Mouse (Mus musculus): ENCODE results near the gene Crlf1.

The Crlf1 gene

GRCm38 (mm10) chr8:70519043-70519442 lies 26.1 kb downstream of the Crlf1 start:
- no peak for DNase-seq (ENCODE audit: low read depth, low spot score)

GRCm38 (mm10) chr8:70519606-70520005 lies 26.6 kb downstream of the Crlf1 start:
- no peak for DNase-seq (ENCODE audit: low read depth, low spot score)

- peak; percentile 99 for DNase-seq (ENCODE audit: low read depth, low spot score)
Measured at GRCm38 (mm10) chr8:70522592-70523403, 29.8 kb downstream of the Crlf1 start.

GRCm38 (mm10) chr8:70527111-70527511 lies 34.2 kb downstream of the Crlf1 start:
- DNase-seq (ENCODE audit: low read depth, low spot score), result no peak

GRCm38 (mm10) chr8:70527512-70528181 lies 34.7 kb downstream of the Crlf1 start, which contains the start of the genes Fkbp8 and Kxd1:
Fkbp8 (plus strand) TSS chr8:70527724.
Kxd1 (minus strand) TSS chr8:70527956.
- DNase-seq (ENCODE audit: low read depth, low spot score), result peak; percentile 97

GRCm38 (mm10) chr8:70528182-70528797 lies 35.3 kb downstream of the Crlf1 start:
- no peak for DNase-seq (ENCODE audit: low read depth, low spot score)

- no peak for DNase-seq (ENCODE audit: low read depth, low spot score)
Measured at GRCm38 (mm10) chr8:70529299-70529698, 36.3 kb downstream of the Crlf1 start.

- DNase-seq (ENCODE audit: low read depth, low spot score), result no peak
Measured at GRCm38 (mm10) chr8:70529741-70530161, 36.8 kb downstream of the Crlf1 start.

- DNase-seq (ENCODE audit: low read depth, low spot score), result no peak
Measured at GRCm38 (mm10) chr8:70530314-70530713, 37.4 kb downstream of the Crlf1 start.

GRCm38 (mm10) chr8:70534281-70534680 lies 41.3 kb downstream of the Crlf1 start:
- no peak for DNase-seq (ENCODE audit: low read depth, low spot score)

GRCm38 (mm10) chr8:70535221-70535620 lies 42.3 kb downstream of the Crlf1 start:
- no peak for DNase-seq (ENCODE audit: low read depth, low spot score)

GRCm38 (mm10) chr8:70535701-70536100 lies 42.7 kb downstream of the Crlf1 start:
- DNase-seq (ENCODE audit: low read depth, low spot score), result no peak

GRCm38 (mm10) chr8:70538024-70538579 lies 45.1 kb downstream of the Crlf1 start:
- DNase-seq (ENCODE audit: low read depth, low spot score), result peak; percentile 65

GRCm38 (mm10) chr8:70538633-70539076 lies 45.7 kb downstream of the Crlf1 start:
- DNase-seq (ENCODE audit: low read depth, low spot score), result peak; percentile 99

- peak; percentile 100 for DNase-seq (ENCODE audit: low read depth, low spot score)
Measured at GRCm38 (mm10) chr8:70539077-70539813, 46.3 kb downstream of the Crlf1 start, which contains the start of gene Ell. Ell (plus strand) TSS chr8:70539457.

- peak; percentile 22 for DNase-seq (ENCODE audit: low read depth, low spot score)
Measured at GRCm38 (mm10) chr8:70540013-70540506, 47.1 kb downstream of the Crlf1 start.

GRCm38 (mm10) chr8:70540507-70541071 lies 47.6 kb downstream of the Crlf1 start:
- no peak for DNase-seq (ENCODE audit: low read depth, low spot score)

GRCm38 (mm10) chr8:70541081-70541480 lies 48.1 kb downstream of the Crlf1 start:
- DNase-seq (ENCODE audit: low read depth, low spot score), result no peak

- peak; percentile 54 for DNase-seq (ENCODE audit: low read depth, low spot score)
Measured at GRCm38 (mm10) chr8:70544200-70544687, 51.3 kb downstream of the Crlf1 start.

- DNase-seq (ENCODE audit: low read depth, low spot score), result no peak
Measured at GRCm38 (mm10) chr8:70546412-70546811, 53.5 kb downstream of the Crlf1 start.

Data from CD4-positive, CD25-positive, alpha-beta regulatory T cell, adult 2 months (primary cell).